Mouse (Mus musculus) 3134 (cell line): ENCODE measurements around the gene Hnrnpa3.
A peak's percentile ranks its signal among the peaks of the same experiment; 100 is the strongest.
"Not testable (repeated sequence)": the region's sequence is repeated elsewhere in the genome, so short reads cannot be mapped to it uniquely, and the experiment has no call there.

Experiments used
- DNase-seq: peaks from one replicate; pipeline ENCODE4 v3.0.0-alpha.2; 2011; ENCODE audit warnings: low spot score; ENCODE audit not compliant: insufficient read length; ENCODE audit errors: extremely low read depth

Gene Hnrnpa3

GRCm38 (mm10) chr2:75671337-75671660 lies 12.2 kb downstream of the Hnrnpa3 start:
- peak; percentile 34 for DNase-seq

GRCm38 (mm10) chr2:75672561-75672960 lies 13.5 kb downstream of the Hnrnpa3 start:
- DNase-seq = no peak

DNA sequence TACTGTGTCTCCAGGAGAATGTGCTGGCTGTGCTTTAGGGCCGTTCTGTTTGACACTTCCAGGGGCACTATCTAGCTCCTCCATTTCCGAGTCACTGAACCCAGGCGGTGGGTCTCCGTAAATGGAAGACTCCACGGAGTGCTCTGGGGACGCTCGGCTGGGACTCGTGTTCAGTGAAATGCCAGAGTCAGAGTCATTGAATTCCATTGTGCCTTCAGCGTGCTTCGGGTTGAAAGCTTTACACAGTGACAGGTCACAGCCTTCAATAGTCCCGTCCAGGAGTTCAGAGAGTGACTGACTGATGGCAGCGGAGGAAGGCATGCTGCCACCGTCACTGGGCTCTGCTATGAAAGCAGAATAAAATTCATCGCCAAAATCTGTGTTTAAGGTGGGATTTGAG lies 17.5 kb downstream of the Hnrnpa3 start:
- DNase-seq = no peak

- DNase-seq = no peak
These were observed 20.9 kb downstream of the Hnrnpa3 start for GRCm38 (mm10) chr2:75679947-75680346.

DNA sequence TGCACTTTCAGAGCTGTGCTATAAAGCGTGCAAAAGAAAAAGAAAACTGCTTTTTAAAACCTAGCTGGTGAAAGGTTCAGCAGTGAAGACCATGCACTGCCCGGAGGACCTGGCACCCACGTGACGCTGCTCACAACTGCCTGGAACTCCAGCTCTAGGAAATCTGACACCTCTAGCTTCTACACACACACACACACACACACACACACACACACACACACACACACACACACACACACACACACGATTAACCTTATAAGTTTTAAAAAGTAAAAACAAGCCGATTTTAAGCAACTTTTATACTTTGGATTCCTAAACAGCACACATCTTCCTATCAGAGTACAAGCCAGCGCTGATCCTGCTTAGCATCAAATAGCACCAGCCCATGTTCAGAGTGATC lies 22.4 kb downstream of the Hnrnpa3 start:
- no peak for DNase-seq

GRCm38 (mm10) chr2:75682978-75683709 lies 24.1 kb downstream of the Hnrnpa3 start:
- peak; percentile 55 for DNase-seq

- no peak for DNase-seq
These were observed 25.5 kb downstream of the Hnrnpa3 start for GRCm38 (mm10) chr2:75684526-75684925.

DNA sequence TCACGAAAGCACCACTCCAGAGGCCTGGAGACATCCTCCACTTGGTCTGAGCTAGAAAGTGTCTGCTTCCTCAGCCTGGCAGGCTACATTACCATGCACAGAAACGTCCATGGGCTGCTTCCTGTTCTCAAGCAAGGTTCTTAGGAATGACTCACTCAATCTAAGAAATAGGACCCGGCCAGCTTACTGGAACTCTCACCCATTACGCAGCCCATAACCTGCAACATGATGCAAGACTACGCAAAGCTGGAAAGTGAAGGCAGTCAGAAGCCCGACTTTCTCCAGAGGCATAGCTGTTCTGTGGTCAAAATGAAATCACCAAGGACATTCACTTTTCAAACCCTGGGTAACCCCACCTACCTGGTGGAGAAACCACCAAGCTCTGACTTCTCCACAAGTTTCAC lies 26.4 kb downstream of the Hnrnpa3 start:
- DNase-seq = peak; percentile 71

GRCm38 (mm10) chr2:75687040-75687749 lies 28.1 kb downstream of the Hnrnpa3 start:
- DNase-seq = no peak

GRCm38 (mm10) chr2:75688901-75689300 lies 29.8 kb downstream of the Hnrnpa3 start:
- DNase-seq = peak; percentile 31

GRCm38 (mm10) chr2:75689482-75690158 lies 30.6 kb downstream of the Hnrnpa3 start:
- DNase-seq = no peak

DNA sequence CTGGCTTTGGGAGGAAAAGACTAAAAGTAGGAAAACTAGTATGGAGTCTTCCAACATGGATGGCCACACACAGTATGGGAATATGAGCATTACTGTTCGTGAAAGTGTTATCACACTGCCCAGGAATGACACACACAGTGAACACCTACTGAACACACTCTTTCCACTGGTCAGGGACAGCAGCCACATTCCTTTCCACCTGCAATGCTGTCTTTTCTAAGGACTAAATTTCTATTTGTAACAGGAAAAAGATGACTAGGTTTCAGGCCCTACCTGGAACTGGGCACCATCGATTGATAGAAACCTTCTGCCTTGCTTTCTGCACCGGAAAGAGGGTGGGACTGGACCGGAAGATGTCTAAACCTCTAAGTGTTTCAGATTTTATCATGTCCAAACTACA lies 31.6 kb downstream of the Hnrnpa3 start:
- DNase-seq = no peak

GRCm38 (mm10) chr2:75691316-75691715 lies 32.3 kb downstream of the Hnrnpa3 start:
- DNase-seq = no peak

GRCm38 (mm10) chr2:75692369-75692768 lies 33.3 kb downstream of the Hnrnpa3 start:
- DNase-seq = no peak

DNA sequence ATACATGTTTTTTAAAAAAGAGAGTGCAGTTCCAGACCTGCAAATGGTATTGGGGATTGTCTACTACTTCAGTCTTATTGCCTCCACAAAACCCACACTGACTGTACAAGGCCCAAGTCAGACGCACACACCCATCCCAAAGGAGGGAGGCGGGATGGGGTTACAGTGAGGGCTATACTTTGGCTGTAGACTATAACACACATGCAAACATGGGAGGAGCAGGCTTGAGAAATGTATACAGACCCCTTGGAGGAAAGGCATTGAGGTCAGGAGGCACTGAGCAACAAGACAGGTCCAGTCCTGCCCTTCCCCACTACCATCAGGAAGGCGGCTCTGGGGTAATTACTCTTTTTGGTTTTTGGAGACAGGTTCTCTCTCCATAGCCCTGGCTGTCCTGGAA lies 35.9 kb downstream of the Hnrnpa3 start:
- not testable (repeated sequence) for DNase-seq

- DNase-seq = no peak
These were observed 36.8 kb downstream of the Hnrnpa3 start for GRCm38 (mm10) chr2:75695676-75696350.

DNA sequence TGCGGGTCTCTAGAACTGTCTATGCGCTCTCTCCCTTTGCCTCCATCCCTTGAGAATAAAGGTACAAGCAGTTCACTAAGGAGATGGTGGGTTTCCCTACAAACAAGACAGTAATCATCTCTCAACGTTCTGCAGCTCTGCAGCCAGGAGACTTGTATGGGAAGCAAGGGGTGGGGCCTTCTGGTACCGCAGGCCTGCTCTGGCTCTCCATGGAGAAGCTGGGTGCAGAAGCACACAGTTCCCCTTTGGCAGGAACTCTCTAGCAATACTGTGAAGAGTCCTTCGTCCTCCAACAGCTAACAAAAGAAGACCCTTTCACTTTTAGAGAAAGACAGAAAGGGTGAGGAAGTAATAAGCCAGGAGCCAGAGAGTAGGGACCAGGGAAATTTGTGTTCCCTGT lies 37.3 kb downstream of the Hnrnpa3 start:
- DNase-seq = no peak

GRCm38 (mm10) chr2:75697222-75697621 lies 38.2 kb downstream of the Hnrnpa3 start:
- no peak for DNase-seq

- no peak for DNase-seq
These were observed 38.9 kb downstream of the Hnrnpa3 start for GRCm38 (mm10) chr2:75698007-75698406.

DNA sequence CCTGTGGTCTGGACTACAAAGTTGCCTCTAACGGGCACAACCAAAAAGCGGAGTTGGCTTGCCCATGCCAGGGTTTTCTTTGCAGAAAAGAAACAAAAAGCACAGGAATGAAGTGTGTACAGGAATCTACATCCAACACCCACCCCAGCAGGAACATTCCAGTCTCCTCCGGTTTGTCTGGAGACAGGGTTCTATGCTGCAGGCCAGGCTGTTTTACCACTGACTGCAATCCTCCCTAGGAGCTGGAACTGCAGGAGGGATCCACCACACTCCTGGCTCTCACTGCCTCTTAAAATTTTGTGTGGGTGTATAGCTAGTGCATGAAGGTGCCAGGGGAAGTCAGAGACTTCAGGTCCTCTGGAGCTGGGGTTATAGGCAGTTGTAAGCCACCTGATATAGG lies 39.8 kb downstream of the Hnrnpa3 start:
- DNase-seq = no peak

DNA sequence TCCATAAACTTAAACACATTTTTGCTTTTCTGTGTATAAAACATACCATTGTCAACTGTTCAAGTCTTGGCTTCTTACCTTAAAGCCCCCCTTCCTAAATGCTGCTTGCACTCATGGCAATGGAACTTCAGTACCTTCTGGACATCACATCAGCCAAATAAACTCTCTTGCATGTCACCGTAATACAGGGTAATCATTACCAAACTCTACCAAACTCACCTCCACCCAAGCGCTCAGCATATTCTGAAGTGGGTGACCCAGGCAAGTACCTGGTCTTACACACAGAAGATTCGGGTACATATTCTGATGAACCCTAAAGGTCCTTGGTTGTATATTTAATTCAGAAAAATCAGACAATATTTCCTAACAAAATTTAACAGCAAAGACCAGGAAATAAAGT lies 41.5 kb downstream of the Hnrnpa3 start:
- no peak for DNase-seq
